ENCODE assay signal across 19 mouse cellular contexts in genomic region chr15:81123122-81123521, GRCm38 (mm10).
"Had no signal": no experiment of that assay in that cellular context is flagged by ENCODE, and none has a peak within 500 bp of the region (broad histone marks: within the 10 kb centered on the region; RNA-seq: fewer than 3 reads in every experiment).

No protein-coding gene starts in this region.

- H3K36me3 ChIP-seq: kidney, embryonic 15.5 days; limb, embryonic 10.5 days; limb, embryonic 13.5 days; liver, embryonic 12.5 days; liver, embryonic 15.5 days; lung, embryonic 15.5 days; midbrain, embryonic 15.5 days; neural tube, embryonic 13.5 days; stomach, embryonic 15.5 days had no signal

- H3K27ac ChIP-seq: kidney, embryonic 15.5 days; limb, embryonic 10.5 days; limb, embryonic 13.5 days; liver, embryonic 12.5 days; liver, embryonic 15.5 days; lung, embryonic 15.5 days; midbrain, embryonic 15.5 days; neural tube, embryonic 13.5 days; stomach, embryonic 15.5 days had no signal

- H3K9ac ChIP-seq: kidney, embryonic 15.5 days; limb, embryonic 13.5 days; liver, embryonic 12.5 days; liver, embryonic 15.5 days; lung, embryonic 15.5 days; midbrain, embryonic 15.5 days; neural tube, embryonic 13.5 days; stomach, embryonic 15.5 days had no signal

- DNase-seq: kidney, adult 8-10 months; kidney, postnatal 10 days; kidney, postnatal 36 days; liver; lung, adult 18-20 months; lung, postnatal 10 days; lung, postnatal 36 days; right cerebral cortex, postnatal 25 days; spleen, adult 18-20 months; thymus, postnatal 36 days had no signal

- H3K4me3 ChIP-seq: kidney, embryonic 15.5 days; limb, embryonic 10.5 days; limb, embryonic 13.5 days; liver, embryonic 12.5 days; liver, embryonic 15.5 days; lung, embryonic 15.5 days; midbrain, embryonic 15.5 days; neural tube, embryonic 13.5 days; stomach, embryonic 15.5 days had no signal

- ATAC-seq: liver, embryonic 12.5 days; midbrain, embryonic 15.5 days had no signal

- H3K4me2 ChIP-seq: kidney, embryonic 15.5 days; limb, embryonic 13.5 days; liver, embryonic 12.5 days; liver, embryonic 15.5 days; lung, embryonic 15.5 days; midbrain, embryonic 15.5 days; neural tube, embryonic 13.5 days; stomach, embryonic 15.5 days had no signal

- H3K4me1 ChIP-seq: liver, embryonic 12.5 days; liver, embryonic 15.5 days; lung, embryonic 15.5 days; midbrain, embryonic 15.5 days had no signal

- H3K9me3 ChIP-seq: kidney, embryonic 15.5 days; limb, embryonic 10.5 days; limb, embryonic 13.5 days; liver, embryonic 12.5 days; liver, embryonic 15.5 days; lung, embryonic 15.5 days; midbrain, embryonic 15.5 days; neural tube, embryonic 13.5 days; stomach, embryonic 15.5 days had no signal

- H3K27me3 ChIP-seq: kidney, embryonic 15.5 days; limb, embryonic 13.5 days; liver, embryonic 12.5 days; liver, embryonic 15.5 days; lung, embryonic 15.5 days; midbrain, embryonic 15.5 days; neural tube, embryonic 13.5 days; stomach, embryonic 15.5 days had no signal
